Mouse (Mus musculus): Measurements from ENCODE around the gene Rapgef3. TPM values are rescaled to one million over a fixed set of nuclear protein-coding genes. Genes with fewer than 3 reads are reported as not detected.

Rapgef3 gene
- total and polyA plus RNA-seq, 2 experiments from 2014 or later, result 17.6 to 57.8 TPM

- no peak for TF ChIP-seq EP300 (IDR thresholded peaks at IDR 0.05; ENCODE audit: low read depth)
- TF ChIP-seq CTCF (IDR thresholded peaks at IDR 0.05; ENCODE audit: low read depth), result no peak
- Histone ChIP-seq H3K36me3 (replicated peaks; ENCODE audit: control insufficient read depth, insufficient read depth, low read length) (no peaks in the 10 kb centered on the region), H3K27me3 (ENCODE audit: control insufficient read depth, insufficient read depth, low read length) (no peaks in the 10 kb centered on the region), H3K4me1 (ENCODE audit: control insufficient read depth, insufficient read depth) (peaks cover 5% of the 10 kb centered on the region; the same call in 1 of the 2 replicates), H3K9me3 (replicated peaks; ENCODE audit: control insufficient read depth, low read length) (no peaks in the 10 kb centered on the region), H3K27ac (ENCODE audit: low read depth) (no peak overlapping the region), H3K4me3 (ENCODE audit: low read depth, low read length) (no peak overlapping the region), H3K4me2 (ENCODE audit: low read depth, low read length) (no peak overlapping the region), H3K9ac (replicated peaks; ENCODE audit: low read depth, low read length) (no peak overlapping the region)
- DNase-seq (ENCODE audit: low spot score) (no peak), ATAC-seq (ENCODE audit: insufficient read depth, low read depth) (no peak)
- 77% methylated on average over 6 of the region's 6 CpGs for whole genome bisulfite sequencing
Measured at GRCm38 (mm10) chr15:97710906-97711305, 56.9 kb downstream of the Rapgef3 start.

DNA sequence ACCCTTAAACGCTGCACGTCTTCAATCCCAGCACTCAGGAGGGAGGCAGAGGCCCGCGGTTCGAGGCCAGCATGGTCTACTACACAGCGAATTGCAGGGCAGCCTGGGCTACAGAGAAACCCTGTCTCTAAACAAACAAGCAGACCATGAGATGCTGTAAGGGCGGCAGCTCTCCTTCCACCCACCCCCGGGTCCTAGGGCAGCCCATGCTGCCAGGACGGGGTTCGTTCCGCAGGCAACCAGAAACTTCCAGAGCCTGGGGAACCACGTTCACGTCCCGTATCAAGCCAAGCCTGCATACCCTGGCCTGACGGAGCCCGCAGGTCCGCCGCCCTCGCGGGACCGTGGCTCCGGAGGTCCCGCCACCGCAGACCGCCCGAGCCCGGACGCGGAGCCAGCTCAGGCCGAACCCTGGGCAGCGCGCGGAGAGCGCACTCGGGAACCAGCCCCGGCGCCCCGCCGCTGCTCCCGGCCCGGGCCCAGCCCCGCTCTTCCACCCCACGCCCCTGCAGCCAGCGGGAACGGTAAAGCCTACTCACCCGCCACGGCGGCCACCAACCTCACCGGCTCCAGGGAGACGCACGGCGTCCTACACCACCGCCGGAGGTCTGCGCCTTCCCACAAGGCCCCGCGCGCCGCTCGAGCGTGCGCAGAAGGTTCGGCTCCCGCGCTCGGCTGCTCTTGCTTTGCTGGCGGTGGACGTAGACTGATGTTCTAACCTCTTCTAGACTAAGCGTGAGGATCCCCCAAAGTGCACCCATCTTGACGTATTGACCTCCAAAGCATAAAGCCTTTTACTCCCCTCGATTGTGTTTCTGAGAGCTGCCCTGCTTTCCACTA, 62.3 kb downstream of the Rapgef3 start, which contains the start of gene Rpap3:
Gene Rpap3 (minus strand): TSS at position 615 of the 840 bp plus-strand sequence.
- under 1% methylated on average over 70 of the region's 71 CpGs for WGBS
- Histone ChIP-seq H3K27me3 (ENCODE audit: control insufficient read depth, insufficient read depth, low read length) (no peaks in the 10 kb centered on the region), H3K4me2 (ENCODE audit: low read depth, low read length) (peak within 1 kb of the TSS; percentile 90), H3K9me3 (replicated peaks; ENCODE audit: control insufficient read depth, low read length) (no peaks in the 10 kb centered on the region), H3K36me3 (replicated peaks; ENCODE audit: control insufficient read depth, insufficient read depth, low read length) (peaks cover 25% of the 10 kb centered on the region), H3K4me1 (ENCODE audit: control insufficient read depth, insufficient read depth) (peaks cover 5% of the 10 kb centered on the region; the same call in 1 of the 2 replicates), H3K4me3 (ENCODE audit: low read depth, low read length) (peak within 1 kb of the TSS; percentile 91), H3K27ac (ENCODE audit: low read depth) (peak within 1 kb of the TSS; percentile 53), H3K9ac (replicated peaks; ENCODE audit: low read depth, low read length) (peak within 1 kb of the TSS; percentile 85)
- peak; percentile 93 for ATAC-seq (ENCODE audit: insufficient read depth, low read depth)
- TF ChIP-seq EP300 (IDR thresholded peaks at IDR 0.05; ENCODE audit: low read depth) (no peak), CTCF (IDR thresholded peaks at IDR 0.05; ENCODE audit: low read depth) (no peak)
- DNase-seq (ENCODE audit: low spot score), result peak; percentile 85

GRCm38 (mm10) chr15:97696616-97697015, 71.2 kb downstream of the Rapgef3 start:
- WGBS, result 88% methylated on average over 10 of the region's 10 CpGs
- TF ChIP-seq CTCF (IDR thresholded peaks at IDR 0.05; ENCODE audit: low read depth), result no peak
- no peak for TF ChIP-seq EP300 (IDR thresholded peaks at IDR 0.05; ENCODE audit: low read depth)
- H3K9ac ChIP-seq (replicated peaks; ENCODE audit: low read depth, low read length), result no peak overlapping the region
- no peak overlapping the region for H3K27ac ChIP-seq (ENCODE audit: low read depth)
- no peak overlapping the region for H3K4me2 ChIP-seq (ENCODE audit: low read depth, low read length)
- H3K36me3 ChIP-seq (replicated peaks; ENCODE audit: control insufficient read depth, insufficient read depth, low read length), result peaks cover 92% of the 10 kb centered on the region
- H3K9me3 ChIP-seq (replicated peaks; ENCODE audit: control insufficient read depth, low read length), result no peaks in the 10 kb centered on the region
- DNase-seq (ENCODE audit: low spot score) (no peak), ATAC-seq (ENCODE audit: insufficient read depth, low read depth) (no peak)
- H3K4me1 ChIP-seq (ENCODE audit: control insufficient read depth, insufficient read depth), result no peaks in the 10 kb centered on the region
- no peaks in the 10 kb centered on the region for H3K27me3 ChIP-seq (ENCODE audit: control insufficient read depth, insufficient read depth, low read length)
- H3K4me3 ChIP-seq (ENCODE audit: low read depth, low read length), result no peak overlapping the region

Other genes with a start within 250 kb of the Rapgef3 start
- gene Rpap3, start 62.1 kb downstream of the Rapgef3 start, total RNA-seq (2014; rRNA removed; ENCODE audit: low replicate concordance), result 14.7 and 23.0 TPM in 2 replicates
- 18.5 and 19.5 TPM in 2 replicates for gene Rpap3, start 62.1 kb downstream of the Rapgef3 start, polyA plus RNA-seq (2015; fragmentation: Nextera tagmentation; extraction: Ambion mirVana)
- 0.95 and 1.3 TPM in 2 replicates for gene Endou, start 36.6 kb downstream of the Rapgef3 start, total RNA-seq (2014; rRNA removed; ENCODE audit: low replicate concordance)
- gene Endou, start 36.6 kb downstream of the Rapgef3 start, polyA plus RNA-seq (2015; fragmentation: Nextera tagmentation; extraction: Ambion mirVana), result 5.1 and 5.6 TPM in 2 replicates
- gene Slc48a1, start 10.5 kb upstream of the Rapgef3 start, total RNA-seq (2014; rRNA removed; ENCODE audit: low replicate concordance), result 56.5 and 76.1 TPM in 2 replicates
- 90.9 and 92.1 TPM in 2 replicates for gene Slc48a1, start 10.5 kb upstream of the Rapgef3 start, polyA plus RNA-seq (2015; fragmentation: Nextera tagmentation; extraction: Ambion mirVana)
- 34.4 and 36.9 TPM in 2 replicates for gene Hdac7, start 76.5 kb upstream of the Rapgef3 start, total RNA-seq (2014; rRNA removed; ENCODE audit: low replicate concordance)
- 15.6 TPM in 2 replicates for gene Hdac7, start 76.5 kb upstream of the Rapgef3 start, polyA plus RNA-seq (2015; fragmentation: Nextera tagmentation; extraction: Ambion mirVana)
- 0.15 and 1.7 TPM in 2 replicates for gene Vdr, start 142.7 kb upstream of the Rapgef3 start, total RNA-seq (2014; rRNA removed; ENCODE audit: low replicate concordance)
- 1.3 and 2.6 TPM in 2 replicates for gene Vdr, start 142.7 kb upstream of the Rapgef3 start, polyA plus RNA-seq (2015; fragmentation: Nextera tagmentation; extraction: Ambion mirVana)
- gene Tmem106c, start 196.2 kb upstream of the Rapgef3 start, total RNA-seq (2014; rRNA removed; ENCODE audit: low replicate concordance), result 20.3 and 94.1 TPM in 2 replicates
- gene Tmem106c, start 196.2 kb upstream of the Rapgef3 start, polyA plus RNA-seq (2015; fragmentation: Nextera tagmentation; extraction: Ambion mirVana), result 33.1 and 34.3 TPM in 2 replicates
- 0.38 and 0.66 TPM in 2 replicates for gene Col2a1, start 236.7 kb upstream of the Rapgef3 start, total RNA-seq (2014; rRNA removed; ENCODE audit: low replicate concordance)
- gene Col2a1, start 236.7 kb upstream of the Rapgef3 start, polyA plus RNA-seq (2015; fragmentation: Nextera tagmentation; extraction: Ambion mirVana), result 0.18 and 0.22 TPM in 2 replicates

All from heart, postnatal 0 days (tissue).